Mouse (Mus musculus) embryo, embryonic 10.5 days (tissue): ENCODE results near the gene Efhc1.
A peak's percentile ranks its signal among the peaks of the same experiment; 100 is the strongest.

ENCODE experiments used
- DNase-seq: peaks from one replicate; pipeline ENCODE4 v3.0.0-alpha.2; 2015; ENCODE audit warnings: low spot score

Efhc1 gene

DNA sequence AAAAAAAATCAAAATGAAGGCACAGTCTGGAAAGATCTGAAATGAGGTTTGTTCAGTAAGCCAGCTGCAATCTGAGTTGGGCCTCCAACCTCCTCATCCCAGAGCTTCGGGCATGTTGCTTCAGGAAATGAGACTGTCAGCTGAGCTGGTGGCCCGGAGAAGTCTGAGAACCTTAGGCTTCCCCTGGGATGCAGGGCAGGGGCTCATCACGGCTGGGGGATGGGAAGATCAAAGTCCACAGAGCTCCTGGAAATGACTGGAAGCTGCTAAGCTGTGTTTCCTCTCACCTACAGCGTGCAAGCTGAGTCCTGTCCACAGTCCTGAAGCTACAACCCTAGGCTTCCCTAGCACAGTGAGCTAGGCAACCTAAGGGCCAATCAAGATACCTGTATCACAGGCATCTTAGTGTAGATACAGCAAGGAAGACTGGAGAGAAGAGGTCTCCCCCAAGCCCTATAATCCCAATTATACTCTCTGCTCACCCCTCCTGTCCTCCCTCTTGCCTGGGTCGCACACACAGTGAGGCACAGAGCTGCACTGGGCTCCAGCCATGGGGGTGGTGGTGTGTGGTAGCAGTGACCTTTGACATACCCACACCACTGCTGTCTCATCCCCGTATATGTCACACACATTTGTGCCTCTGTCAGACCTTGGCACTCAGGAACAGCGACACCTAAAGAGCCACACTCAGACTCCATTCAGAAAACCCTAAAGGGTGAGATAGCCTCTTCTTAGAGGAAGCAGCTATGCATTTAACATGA is 56.7 kb downstream of the Efhc1 start:
- no peak for DNase-seq

DNA sequence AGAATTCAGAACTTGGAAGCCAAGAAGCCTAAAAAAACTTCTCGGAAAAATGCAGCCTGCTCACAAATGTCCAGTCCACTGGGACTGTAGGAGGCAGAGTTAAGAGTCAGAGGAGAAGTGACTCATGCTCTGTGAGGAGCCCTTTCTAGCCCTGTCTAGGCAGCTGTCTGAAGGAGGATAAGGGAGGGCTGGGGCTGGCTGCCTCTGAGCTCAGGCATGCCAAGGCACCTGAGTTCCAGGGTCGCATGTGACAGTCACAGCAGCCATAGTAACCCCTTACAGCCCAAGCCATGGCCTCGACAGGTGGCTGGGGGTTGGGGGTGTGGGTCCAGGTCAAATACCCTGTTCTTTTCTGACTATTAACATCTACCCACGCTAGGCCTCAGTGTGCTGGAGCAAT is 57.5 kb downstream of the Efhc1 start:
- DNase-seq, result no peak

DNA sequence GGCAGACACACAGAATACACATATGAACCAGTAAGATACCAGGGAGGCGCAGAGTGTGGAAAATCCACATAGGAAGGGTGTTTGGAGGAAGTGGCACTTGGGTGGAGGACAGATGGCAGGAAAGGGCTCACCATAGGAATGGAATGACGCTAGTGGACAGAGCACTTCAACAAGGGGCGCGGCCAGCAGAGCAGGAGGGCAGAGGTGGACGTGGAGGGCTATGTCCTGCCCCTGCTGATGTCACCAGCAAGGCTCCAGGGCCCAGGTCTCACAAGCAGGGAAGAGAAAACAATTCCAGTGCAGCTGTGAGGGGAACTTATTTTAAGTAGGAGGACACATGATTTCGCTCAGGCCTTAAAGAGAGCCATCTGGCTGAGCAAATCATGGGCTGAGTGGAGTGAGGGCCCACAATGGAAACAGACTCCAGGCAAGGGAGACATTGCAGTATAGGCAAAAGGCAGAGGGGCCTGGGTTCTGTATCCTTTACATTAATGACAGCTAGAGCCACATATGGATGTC is 58.9 kb downstream of the Efhc1 start:
- no peak for DNase-seq

DNA sequence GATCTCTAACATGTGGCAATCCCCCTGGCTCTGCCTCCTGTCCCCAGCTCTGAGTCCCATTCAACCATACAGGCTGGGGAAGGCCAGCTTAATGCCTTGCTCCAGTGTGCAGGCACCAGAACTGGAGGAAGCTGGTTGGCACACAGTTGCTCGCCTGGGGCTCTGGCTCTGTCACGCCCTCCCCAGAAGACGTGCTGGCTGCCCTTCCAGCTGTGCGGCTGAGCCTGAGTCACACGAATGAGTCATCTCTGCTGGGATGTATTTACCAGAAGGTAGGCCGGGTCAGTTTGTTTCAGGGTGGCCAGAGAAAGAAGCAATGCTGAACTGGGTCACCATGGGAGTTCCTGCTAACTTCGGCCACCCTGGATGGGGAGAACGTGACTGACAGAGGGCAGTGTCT is 63.0 kb downstream of the Efhc1 start:
- DNase-seq, result no peak

DNA sequence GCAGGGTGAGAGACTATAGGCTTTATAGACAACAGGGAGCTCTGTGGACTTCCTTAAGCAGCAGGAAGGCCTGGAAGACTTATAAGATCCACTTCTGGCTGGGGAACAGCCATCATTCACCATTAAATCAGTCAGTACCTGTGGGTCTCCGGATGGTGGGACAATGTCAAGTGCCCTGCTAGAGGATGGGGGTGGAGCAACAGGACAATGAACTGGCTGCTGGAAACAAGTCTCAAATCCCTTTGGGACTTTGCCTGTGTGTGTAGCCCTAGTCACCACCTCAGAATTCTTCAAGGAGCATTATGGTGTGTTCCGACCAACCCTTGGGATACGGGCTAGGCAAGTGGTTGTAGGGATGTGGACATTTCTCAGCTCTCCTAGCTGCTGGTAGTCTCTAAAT is 71.7 kb downstream of the Efhc1 start:
- DNase-seq, result no peak

DNA sequence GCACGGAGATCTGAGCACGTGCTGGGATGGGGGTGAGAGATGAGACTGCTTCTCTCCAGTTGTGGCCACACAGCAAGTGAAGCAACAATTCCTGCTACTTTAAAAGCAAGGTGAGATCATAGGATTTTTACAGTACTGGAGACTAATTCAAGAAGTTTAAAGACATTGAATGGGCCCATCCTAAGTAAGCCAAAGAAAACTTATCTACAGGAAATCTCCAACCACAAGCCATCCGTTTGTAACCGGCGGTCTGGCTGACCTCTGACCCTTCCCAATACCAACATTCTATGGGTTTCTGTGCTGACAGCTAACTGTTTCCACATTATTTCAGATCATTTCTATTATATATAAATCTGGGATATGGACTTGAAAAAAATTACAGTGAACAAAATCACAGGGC is 73.8 kb downstream of the Efhc1 start:
- no peak for DNase-seq

DNA sequence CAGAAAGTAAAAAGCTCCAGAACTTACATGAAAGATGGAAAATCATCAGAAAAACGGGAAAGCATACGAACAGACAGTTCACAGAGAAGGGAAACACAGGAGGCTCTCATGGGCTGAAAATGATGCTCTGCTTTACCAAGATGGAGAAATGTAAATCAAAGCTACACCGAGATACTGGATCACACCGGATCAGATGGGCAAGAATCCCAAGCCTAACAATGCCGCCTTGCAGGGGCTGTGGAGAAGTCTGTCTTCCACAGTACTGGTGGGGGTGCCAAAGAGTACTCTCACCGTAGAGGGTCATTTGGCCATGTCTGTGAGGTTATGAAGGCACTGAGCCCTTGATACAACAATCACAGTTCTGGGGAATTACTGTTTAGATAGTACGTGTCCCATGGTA is 75.1 kb downstream of the Efhc1 start:
- no peak for DNase-seq

DNA sequence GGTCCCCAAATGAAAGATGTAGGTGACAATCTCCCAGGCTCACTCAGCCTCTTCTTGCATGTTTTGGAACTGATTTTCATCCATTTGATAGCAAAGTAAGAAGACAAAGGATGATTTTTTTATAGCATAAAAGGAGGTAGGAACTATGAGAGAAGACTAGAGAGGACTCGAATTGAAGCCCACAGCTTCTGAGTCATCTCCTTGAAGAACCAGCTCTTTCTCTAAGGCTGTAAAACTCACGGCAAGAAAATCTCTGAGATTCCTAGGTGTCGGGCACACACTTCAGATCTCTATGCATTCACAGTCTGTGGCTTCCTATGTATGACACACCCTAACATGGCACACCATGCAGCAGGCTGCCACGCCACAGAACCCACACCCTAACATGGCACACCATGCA is 77.6 kb downstream of the Efhc1 start:
- no peak for DNase-seq

DNA sequence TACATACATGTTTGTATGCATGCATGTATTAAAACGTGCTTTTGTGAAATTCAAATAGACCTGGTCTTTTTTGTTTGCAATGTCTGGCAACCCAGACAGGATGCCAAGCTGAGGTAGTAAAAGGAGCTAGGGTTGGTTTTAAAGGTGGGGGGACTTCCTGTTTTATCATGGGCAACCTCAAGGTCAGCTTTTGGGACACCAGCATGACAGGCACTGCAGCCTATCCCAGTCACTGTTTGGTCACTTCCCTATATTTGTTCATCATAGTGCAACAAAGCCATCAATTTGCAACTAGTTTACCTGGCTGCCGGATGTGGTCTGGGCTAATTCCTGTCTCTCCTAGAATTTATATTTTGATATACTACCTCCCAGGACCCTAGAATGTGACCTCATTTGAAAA is 80.2 kb downstream of the Efhc1 start:
- no peak for DNase-seq

DNA sequence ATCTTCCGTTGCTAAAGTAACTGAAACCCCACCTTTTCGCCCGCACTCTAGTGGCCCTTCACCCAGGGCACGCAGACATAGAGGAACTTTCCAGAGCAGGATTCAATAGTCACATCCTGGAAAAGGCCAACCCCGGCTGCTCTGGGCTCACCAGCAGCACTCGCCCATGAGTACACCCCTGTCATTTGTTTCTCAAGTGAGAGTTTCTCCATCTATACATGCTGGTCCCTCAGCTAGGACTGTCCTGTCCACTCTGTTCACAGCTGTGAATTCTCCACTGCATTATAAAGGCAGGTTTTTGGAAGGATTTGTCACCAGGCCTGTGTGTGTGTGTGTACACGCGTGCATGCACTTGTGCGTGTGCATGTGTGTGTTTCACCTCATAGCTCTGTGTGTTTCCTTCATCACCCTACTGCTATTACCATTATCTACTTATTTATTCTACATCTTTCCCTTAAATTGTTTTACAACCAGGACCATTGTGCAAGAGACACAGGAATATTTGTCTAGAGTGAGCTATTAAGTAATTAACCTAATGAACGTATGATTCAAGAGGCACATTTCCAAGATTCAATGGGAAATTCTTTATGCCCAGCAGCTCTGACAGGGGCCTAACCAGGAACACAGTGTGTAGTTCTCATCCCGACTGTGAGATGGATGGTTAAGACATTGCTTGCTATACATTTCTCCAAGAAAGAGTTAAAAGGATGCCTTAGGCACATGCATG is 81.8 kb downstream of the Efhc1 start:
- no peak for DNase-seq

DNA sequence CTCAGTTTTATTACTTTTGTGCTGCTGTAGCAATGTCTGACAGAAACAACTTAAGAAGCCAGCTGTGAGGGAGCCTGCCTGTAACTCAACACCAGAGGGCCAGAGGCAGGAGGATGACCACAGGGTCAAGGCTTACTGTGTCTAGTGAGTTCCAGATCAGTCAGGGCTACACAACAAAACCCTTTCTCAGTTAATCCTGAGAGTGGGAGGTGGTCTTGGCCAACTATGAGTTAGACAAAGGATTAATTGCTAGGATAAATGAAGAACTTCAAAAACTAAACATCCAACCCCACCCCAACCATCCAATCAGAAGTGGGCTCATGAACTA is 82.3 kb downstream of the Efhc1 start:
- DNase-seq, result peak; percentile 42

DNA sequence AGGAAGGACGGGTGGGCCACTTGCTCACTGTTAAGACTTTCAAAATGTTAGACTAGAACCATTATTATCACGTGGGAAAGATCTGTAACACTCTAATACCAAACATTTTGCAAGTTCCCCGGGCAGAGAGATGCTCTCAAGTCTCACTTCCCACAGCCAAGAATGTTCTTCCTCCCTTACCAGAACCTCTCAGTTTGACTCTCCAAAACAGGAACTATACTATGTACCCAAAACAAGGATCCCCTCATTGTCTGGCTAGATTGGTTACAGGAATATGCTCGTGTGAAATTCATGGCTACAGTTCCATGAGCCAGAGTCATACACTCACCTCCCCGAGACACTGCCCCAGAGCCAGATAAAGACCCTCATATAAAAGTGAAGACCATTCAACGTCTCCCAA is 84.5 kb downstream of the Efhc1 start:
- DNase-seq, result no peak

DNA sequence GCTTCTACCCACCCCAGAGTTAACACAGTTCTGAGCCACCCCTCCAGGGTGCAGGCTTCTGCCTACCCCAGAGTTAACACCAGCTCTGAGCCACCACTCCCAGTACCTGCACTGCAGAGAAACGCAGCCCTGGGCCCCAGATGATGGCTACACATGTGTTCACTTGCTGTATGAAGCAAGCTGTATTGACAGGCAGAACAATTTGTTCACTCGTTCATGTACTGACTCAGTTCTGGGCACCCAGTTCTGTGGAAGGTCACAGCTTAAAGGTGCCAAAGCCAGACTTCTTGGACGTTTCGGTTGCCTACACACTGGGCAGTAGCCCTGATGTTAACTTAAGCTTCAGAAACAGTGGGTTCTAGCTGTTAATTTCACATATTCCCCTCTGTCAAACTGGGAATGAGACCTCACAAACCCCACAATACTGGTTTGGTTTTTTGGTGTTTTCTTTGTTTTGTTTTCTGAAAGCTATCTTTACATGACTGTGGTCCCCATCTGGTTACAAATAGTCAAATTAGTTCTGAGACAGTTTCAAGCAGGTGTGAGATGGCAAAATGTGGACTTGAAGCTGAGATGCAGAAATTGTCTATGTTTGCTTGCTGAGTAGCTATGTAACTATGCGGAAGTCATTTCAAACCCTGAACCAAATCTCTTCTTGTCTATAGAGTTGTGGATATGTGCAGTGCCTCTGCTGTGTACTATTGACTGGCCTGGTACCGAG is 86.6 kb downstream of the Efhc1 start:
- no peak for DNase-seq

DNA sequence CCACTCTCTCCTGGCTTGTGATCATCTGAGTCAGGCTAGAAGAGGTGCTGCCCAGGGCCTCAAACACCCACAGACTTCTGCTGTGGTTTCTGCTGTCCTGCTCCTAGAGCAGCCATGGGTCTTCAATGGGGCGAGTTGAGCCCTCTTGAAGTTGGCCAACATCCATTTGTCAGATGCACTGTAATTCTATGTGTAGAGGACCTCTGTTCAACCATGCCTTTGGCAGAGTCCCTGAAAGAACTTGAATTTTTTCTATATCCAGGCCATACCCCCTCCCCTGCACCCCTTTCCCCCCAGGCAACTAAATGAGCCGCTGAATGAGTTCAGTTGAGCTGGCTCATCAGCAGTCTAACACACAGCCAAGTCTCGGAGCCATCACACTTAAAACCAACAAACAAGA is 88.1 kb downstream of the Efhc1 start:
- DNase-seq, result no peak

DNA sequence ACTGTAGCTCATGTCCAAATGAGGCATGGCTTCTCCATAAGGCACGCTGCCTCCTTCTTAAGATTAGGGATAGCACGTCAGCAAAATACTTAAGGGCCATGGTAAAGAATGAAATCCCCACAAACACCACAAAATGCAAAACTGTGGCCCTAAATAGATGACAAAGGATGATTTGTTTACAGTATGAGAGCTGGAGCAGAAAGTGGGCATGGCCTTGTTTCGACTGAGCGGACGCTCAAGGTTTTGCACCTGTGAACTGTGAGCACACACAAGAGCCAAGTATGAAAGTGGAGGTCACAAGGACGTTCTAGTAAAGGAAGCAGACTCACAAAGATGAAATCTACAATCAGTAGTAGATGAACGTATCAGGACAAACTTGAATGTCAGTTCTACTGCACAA is 88.7 kb downstream of the Efhc1 start:
- no peak for DNase-seq
